Mouse (Mus musculus) gastrocnemius, postnatal 10 days (tissue): ENCODE data around the gene Cd44. TPM values are rescaled to one million over a fixed set of nuclear protein-coding genes. Genes with fewer than 3 reads are reported as not detected.

ENCODE experiments used
- total RNA-seq, 2 experiments: library from RNA; stranded (reverse); gene quantifications; 2 replicates each; pipeline ENCODE4 v1.2.3; 2021

Cd44 gene
- total RNA-seq, 2 experiments from 2014 or later = 25.0 to 39.2 TPM

Other genes with a start within 250 kb of the Cd44 start
- 1 to 10 TPM; 2.3 to 2.4 TPM for gene Slc1a2, start 243.0 kb downstream of the Cd44 start, total RNA-seq
- gene Pdhx, start 171.8 kb upstream of the Cd44 start, total RNA-seq = 10 to 100 TPM; 63.9 to 79.0 TPM
- 10 to 100 TPM; 33.5 to 38.1 TPM for gene Apip, start 172.0 kb upstream of the Cd44 start, total RNA-seq